In the genomic region with DNA sequence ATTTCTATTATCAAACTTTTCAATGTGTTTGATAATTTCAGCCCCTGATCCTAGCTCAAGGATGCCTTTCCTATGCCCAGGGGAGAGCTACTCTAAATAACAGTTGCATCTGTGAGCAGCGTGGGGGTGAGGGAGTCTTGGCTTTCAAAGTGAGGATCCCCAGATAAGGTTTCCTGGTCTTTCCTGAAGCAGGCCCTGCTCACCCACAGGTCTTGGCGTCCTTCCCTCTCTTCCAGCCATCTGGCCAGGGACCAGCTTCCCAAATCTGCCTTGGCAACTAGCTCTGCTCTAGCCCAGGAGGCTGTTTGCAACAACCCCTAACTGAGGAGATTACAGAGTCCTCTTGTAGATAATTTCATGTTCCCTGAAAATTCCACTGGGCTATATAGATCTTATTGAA, we compare ENCODE assay signal across 10 mouse cellular contexts. TPM values are rescaled to one million over a fixed set of nuclear protein-coding genes. Genes with fewer than 3 reads are reported as not detected.
A peak's percentile ranks its signal among the peaks of the same experiment; 100 is the strongest.
DNase-seq lines count a peak whose midpoint lies in the region; ATAC-seq and TF ChIP-seq lines count a peak whose summit lies in the region.
"Had no signal": no experiment of that assay in that cellular context is flagged by ENCODE, and none has a peak within 500 bp of the region (broad histone marks: within the 10 kb centered on the region; RNA-seq: fewer than 3 reads in every experiment).

No protein-coding gene starts in this region.

- peak; percentile 46 for DNase-seq in liver, adult 2 months (ENCODE audit: extremely low read depth, low read depth, low spot score)
- peak; percentile 97 for DNase-seq in cerebellum, adult 9-11 months
- DNase-seq in heart, postnatal 36 days = peak; percentile 83
- DNase-seq in lung, postnatal 10 days = peak; percentile 56
- no peak for DNase-seq in embryo, embryonic 10.5 days (ENCODE audit: low spot score)
- DNase-seq in liver, postnatal 0 days = no peak
- no peak for DNase-seq in spleen, postnatal 4 days (ENCODE audit: low spot score in 2 of 2)

- 41% methylated on average over 2 of the region's 2 CpGs for WGBS in liver, adult 2 months
- 55% methylated on average over 2 of the region's 2 CpGs for WGBS in liver, embryonic 12.5 days (ENCODE audit: insufficient replicate concordance)
- WGBS in liver, postnatal 0 days (ENCODE audit: insufficient replicate concordance) = 65% methylated on average over 2 of the region's 2 CpGs

- no peak for ATAC-seq in liver, embryonic 12.5 days
- ATAC-seq in liver, postnatal 0 days = no peak
- ATAC-seq: Patski had no signal

- no peaks in the 10 kb centered on the region for H3K36me3 ChIP-seq in liver, adult 2 months (ENCODE audit: control insufficient read depth, insufficient read depth, low read length)
- H3K36me3 ChIP-seq in liver, embryonic 12.5 days = no peaks in the 10 kb centered on the region
- H3K36me3 ChIP-seq in liver, postnatal 0 days (replicated peaks; ENCODE audit: insufficient read depth, low read length) = no peaks in the 10 kb centered on the region
- H3K36me3 ChIP-seq: limb, embryonic 13.5 days had no signal

- no peak overlapping the region for H3K4me2 ChIP-seq in liver, embryonic 12.5 days
- H3K4me2 ChIP-seq in liver, postnatal 0 days (ENCODE audit: low read depth, low read length) = no peak overlapping the region

- no peak overlapping the region for H3K27ac ChIP-seq in liver, adult 2 months (replicated peaks; ENCODE audit: insufficient read depth, low read depth, low read length)
- no peak overlapping the region for H3K27ac ChIP-seq in liver, embryonic 12.5 days
- H3K27ac ChIP-seq in liver, postnatal 0 days (ENCODE audit: low read depth) = no peak overlapping the region
- H3K27ac ChIP-seq: limb, embryonic 13.5 days had no signal

- no peaks in the 10 kb centered on the region for H3K9me3 ChIP-seq in liver, embryonic 12.5 days (replicated peaks)
- H3K9me3 ChIP-seq in liver, postnatal 0 days (ENCODE audit: low read length) = no peaks in the 10 kb centered on the region
- H3K9me3 ChIP-seq: limb, embryonic 13.5 days had no signal

- H3K9ac ChIP-seq in liver, adult 2 months (ENCODE audit: low read depth, low read length) = no peak overlapping the region
- H3K9ac ChIP-seq in liver, embryonic 12.5 days = no peak overlapping the region
- H3K9ac ChIP-seq in liver, postnatal 0 days (replicated peaks) = no peak overlapping the region
- H3K9ac ChIP-seq: limb, embryonic 13.5 days had no signal

- intact Hi-C loops in heart, postnatal 36 days (cut with DNase I) = loop anchor here (5.0 kb wide), 3 partner anchors 56 to 749 kb away; no protein-coding TSS in a partner anchor

- H3K4me1 ChIP-seq in liver, adult 2 months (ENCODE audit: control insufficient read depth, insufficient read depth, low read length) = peaks cover 8% of the 10 kb centered on the region; the same call in 1 of the 2 replicates
- peaks cover 22% of the 10 kb centered on the region for H3K4me1 ChIP-seq in liver, embryonic 12.5 days
- 0 out of 2 replicates have a peak, but pooled peaks cover 4% of the 10 kb centered on the region for H3K4me1 ChIP-seq in liver, postnatal 0 days (ENCODE audit: insufficient read depth)

- H3K79me2 ChIP-seq in liver, adult 2 months (ENCODE audit: control insufficient read depth, insufficient read depth, low read length) = peaks cover 6% of the 10 kb centered on the region; the same call in 1 of the 2 replicates

- no peaks in the 10 kb centered on the region for H3K27me3 ChIP-seq in liver, adult 2 months (ENCODE audit: control insufficient read depth, insufficient read depth, low read length)
- H3K27me3 ChIP-seq in liver, embryonic 12.5 days (replicated peaks) = no peaks in the 10 kb centered on the region
- no peaks in the 10 kb centered on the region for H3K27me3 ChIP-seq in liver, postnatal 0 days (ENCODE audit: insufficient read depth, low read length)
- H3K27me3 ChIP-seq: limb, embryonic 13.5 days; Patski had no signal

- no peak for TF ChIP-seq POLR2A in liver, adult 2 months (IDR thresholded peaks at IDR 0.05; ENCODE audit: extremely low read depth, insufficient read depth, low read length)

- no peak for TF ChIP-seq EP300 in liver, postnatal 0 days (IDR thresholded peaks at IDR 0.05; ENCODE audit: low read depth)

- no peak for TF ChIP-seq CTCF in liver, adult 2 months (IDR thresholded peaks at IDR 0.05; ENCODE audit: low read depth, low read length)
- TF ChIP-seq CTCF in liver, postnatal 0 days (IDR thresholded peaks at IDR 0.05; ENCODE audit: low read depth) = no peak

- no peak overlapping the region for H3K4me3 ChIP-seq in liver, adult 2 months (ENCODE audit: insufficient read depth, low read depth, low read length)
- H3K4me3 ChIP-seq in liver, embryonic 12.5 days = no peak overlapping the region
- H3K4me3 ChIP-seq in liver, postnatal 0 days (ENCODE audit: low read depth, low read length) = no peak overlapping the region
- H3K4me3 ChIP-seq: limb, embryonic 13.5 days had no signal

RNA-seq across cellular contexts. Expression of a gene that starts 1.9 kb away (rescaled TPM):
- 21.7 and 23.0 TPM in 2 replicates for total RNA-seq in liver, adult 2 months (2014; rRNA removed)
- 9.0 and 9.8 TPM in 2 replicates for polyA plus RNA-seq in liver, adult 2 months (2012; rRNA removed)
- polyA plus RNA-seq in liver, embryonic 12.5 days (2016; fragmentation: Nextera tagmentation; extraction: Ambion mirVana) = 25.3 and 27.8 TPM in 2 replicates
- total RNA-seq in heart, postnatal 36 days (2021) = 10 to 100 TPM; 47.8 to 48.3 TPM
- 21.6 and 23.7 TPM in 2 replicates for polyA plus RNA-seq in liver, postnatal 0 days (2015; fragmentation: Nextera tagmentation; extraction: Ambion mirVana)

Comparison
In these comparisons a context has a peak if more than half of its experiments do, and no peak if none do; other contexts are left out.
1. DNase-seq: peak in liver, adult 2 months (single experiment), cerebellum, adult 9-11 months (single experiment), heart, postnatal 36 days (2 of 2) and lung, postnatal 10 days (single experiment); none in embryo, embryonic 10.5 days (single experiment), liver, postnatal 0 days (single experiment) and spleen, postnatal 4 days (0 of 2).